Mouse (Mus musculus) heart, adult 2 months (tissue): ENCODE results near the gene Pawr.

Experiments used
- CTCF ChIP-seq: fragments of 200-600 bp; IDR thresholded peaks from 2 replicates; pipeline ENCODE4 v1.8.1; 2022; ENCODE audit warnings: antibody characterized with exemption, mild to moderate bottlenecking, moderate library complexity
- EP300 ChIP-seq: fragments of 200-500 bp; IDR thresholded peaks from 2 replicates; pipeline ENCODE4 v1.6.1; 2011; ENCODE audit warnings: low read depth, low read length, control low read depth; ENCODE audit not compliant: insufficient read depth
- POLR2A ChIP-seq: fragments of 200-500 bp; IDR thresholded peaks from 2 replicates; pipeline ENCODE4 v1.6.1; 2011; ENCODE audit warnings: mild to moderate bottlenecking, low read depth, low read length, control low read depth; ENCODE audit not compliant: insufficient read depth

GRCm38 (mm10) chr10:108457054-108457453 lies 125.1 kb downstream of the Pawr start:
- no peak for TF ChIP-seq CTCF
- TF ChIP-seq POLR2A = no peak
- no peak for TF ChIP-seq EP300
